Mouse (Mus musculus): ENCODE data around the gene Polr2f.

The Polr2f gene

GRCm38 (mm10) chr15:79162301-79162700, 21.5 kb downstream of the Polr2f start:
- no peak for DNase-seq

GRCm38 (mm10) chr15:79162822-79163221, 22.0 kb downstream of the Polr2f start:
- DNase-seq = no peak

GRCm38 (mm10) chr15:79164251-79164650, 23.4 kb downstream of the Polr2f start:
- no peak for DNase-seq

GRCm38 (mm10) chr15:79165140-79165539, 24.3 kb downstream of the Polr2f start, which contains the start of gene Sox10:
Sox10 (minus strand) TSS chr15:79165240.
- DNase-seq = no peak

GRCm38 (mm10) chr15:79166712-79167111, 25.9 kb downstream of the Polr2f start:
- DNase-seq = no peak

GRCm38 (mm10) chr15:79176905-79177304, 36.1 kb downstream of the Polr2f start:
- no peak for DNase-seq

GRCm38 (mm10) chr15:79185213-79185612, 44.4 kb downstream of the Polr2f start:
- no peak for DNase-seq

GRCm38 (mm10) chr15:79187819-79188218, 47.0 kb downstream of the Polr2f start:
- no peak for DNase-seq

GRCm38 (mm10) chr15:79191426-79191825, 50.6 kb downstream of the Polr2f start:
- no peak for DNase-seq

GRCm38 (mm10) chr15:79192450-79192849, 51.6 kb downstream of the Polr2f start:
- no peak for DNase-seq

- no peak for DNase-seq
Observed at GRCm38 (mm10) chr15:79192885-79193845, 52.4 kb downstream of the Polr2f start.

GRCm38 (mm10) chr15:79194048-79194447, 53.2 kb downstream of the Polr2f start:
- DNase-seq = no peak

- no peak for DNase-seq
Observed at GRCm38 (mm10) chr15:79194946-79195345, 54.1 kb downstream of the Polr2f start.

- DNase-seq = no peak
Observed at GRCm38 (mm10) chr15:79195492-79195891, 54.7 kb downstream of the Polr2f start.

GRCm38 (mm10) chr15:79199390-79199976, 58.7 kb downstream of the Polr2f start:
- DNase-seq = no peak

Measured in thymus, adult 18-20 months (tissue).